Mouse (Mus musculus) thymus, postnatal 4 days (tissue): ENCODE data around the gene Pla2g6.

ENCODE experiments used
- DNase-seq: peaks from one replicate; pipeline ENCODE4 v3.0.0; 2021

The Pla2g6 gene

DNA sequence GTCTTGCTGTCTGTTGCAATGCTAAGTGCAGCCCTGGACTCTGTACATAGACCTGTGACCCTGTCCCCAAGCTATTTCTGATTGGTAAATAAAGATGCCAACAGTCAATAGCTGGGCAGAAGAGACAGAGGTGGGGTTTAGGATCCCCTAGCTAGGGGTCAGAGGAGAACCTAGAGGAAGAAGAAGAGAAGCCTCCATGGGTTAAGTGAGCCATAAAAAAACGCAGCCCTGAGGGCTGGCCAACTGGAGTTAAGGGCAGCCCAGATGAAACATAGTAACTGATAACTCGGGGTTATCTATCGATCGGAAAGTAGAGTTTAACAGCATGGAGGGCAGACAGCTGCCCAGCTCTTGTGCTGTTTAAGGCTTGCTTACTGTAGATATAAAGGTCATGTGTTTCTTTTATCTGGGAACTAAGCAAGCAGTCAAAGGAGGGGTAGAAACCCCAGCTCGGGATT lies 6.4 kb downstream of the Pla2g6 start:
- no peak for DNase-seq

DNA sequence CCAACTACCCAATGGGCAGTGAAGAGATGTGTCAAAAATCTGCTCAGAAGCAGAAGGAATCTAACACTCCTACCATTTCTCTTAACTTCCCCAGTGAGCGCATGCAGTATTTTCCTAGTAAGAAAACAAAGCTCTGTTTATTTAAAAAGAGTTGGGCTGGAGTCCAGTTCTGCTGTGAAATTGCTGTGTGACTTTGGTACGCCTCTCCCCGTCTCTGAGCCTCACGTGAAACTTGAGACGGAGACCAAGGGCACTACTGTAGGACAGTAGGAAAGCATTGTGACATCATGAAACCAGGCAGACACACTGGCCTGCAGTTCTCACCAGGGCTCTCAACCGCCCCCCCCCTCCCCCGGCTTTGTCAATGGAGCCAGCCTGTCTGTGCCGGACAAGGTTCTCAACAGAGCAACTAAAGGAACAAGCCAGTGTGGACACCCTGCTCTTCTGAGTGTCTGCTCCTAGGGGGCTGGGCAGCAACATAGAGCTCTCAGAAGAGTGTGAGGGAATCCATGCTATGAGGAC lies 14.3 kb downstream of the Pla2g6 start:
- no peak for DNase-seq

DNA sequence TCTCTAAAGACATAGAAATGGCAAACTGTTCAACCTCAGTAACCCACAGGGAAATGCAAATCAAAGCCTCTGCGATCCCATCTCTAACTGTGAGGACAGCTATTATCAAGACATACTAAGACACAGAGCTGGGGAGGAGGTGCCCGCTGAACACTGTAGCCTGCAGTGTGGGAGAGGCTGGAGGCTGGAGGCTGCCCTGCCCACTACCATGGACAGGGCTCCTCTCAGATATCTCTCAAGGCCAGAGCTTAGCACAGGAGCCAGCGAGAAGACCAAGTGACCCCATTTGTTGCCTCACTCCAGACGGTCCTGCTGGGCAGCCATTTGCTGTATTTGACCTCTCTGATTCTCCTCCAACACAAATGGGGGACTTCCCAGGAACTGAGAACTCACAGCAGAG lies 20.3 kb downstream of the Pla2g6 start:
- no peak for DNase-seq

DNA sequence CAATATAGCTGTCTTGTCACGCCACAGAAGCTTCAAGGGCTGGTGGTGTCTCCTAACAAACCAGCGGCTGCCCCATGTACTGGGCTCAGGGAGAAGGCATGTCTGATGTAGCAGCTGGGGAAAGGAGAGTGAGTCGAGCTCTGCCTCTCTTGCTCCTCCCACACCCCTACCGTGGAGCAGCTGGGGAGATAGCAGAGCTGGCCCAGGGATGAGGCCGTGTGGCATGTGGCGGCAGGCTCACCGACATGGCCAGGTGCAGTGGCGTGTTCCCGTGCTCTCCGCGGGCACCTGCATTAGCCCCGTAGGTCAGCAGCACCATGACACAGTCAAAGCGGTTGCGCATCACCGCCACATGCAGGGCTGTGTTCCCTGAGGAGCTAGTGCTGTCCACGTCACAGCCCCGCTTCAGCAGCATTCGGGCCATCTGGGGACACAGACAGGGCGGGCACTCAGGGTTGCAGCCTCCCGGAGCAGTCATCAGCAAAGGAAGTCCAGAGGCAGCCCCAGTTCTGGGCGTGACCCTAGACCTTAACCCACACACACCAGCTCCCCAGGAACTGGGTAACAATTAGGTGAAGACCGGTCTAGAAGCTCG lies 22.1 kb downstream of the Pla2g6 start:
- DNase-seq: no peak

DNA sequence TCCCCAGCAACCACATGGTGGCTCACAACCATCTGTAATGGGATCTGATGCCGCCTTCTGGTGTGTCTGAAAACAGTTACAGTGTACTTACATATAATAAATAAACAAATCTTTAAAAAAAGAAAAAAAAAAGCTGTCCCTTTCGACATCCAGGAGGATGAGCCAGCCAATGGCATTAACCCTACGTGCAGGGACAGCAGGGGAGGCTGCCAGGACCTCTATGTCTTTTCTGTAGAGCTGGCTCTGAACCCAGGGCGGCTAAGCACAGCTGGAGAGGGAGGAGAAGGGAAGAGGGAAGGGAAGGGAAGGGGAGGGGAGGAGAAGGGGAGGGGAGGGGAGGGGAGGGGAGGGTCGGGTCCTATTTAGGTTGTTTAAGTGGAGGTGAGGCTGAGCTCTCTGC lies 23.4 kb downstream of the Pla2g6 start:
- no peak for DNase-seq

DNA sequence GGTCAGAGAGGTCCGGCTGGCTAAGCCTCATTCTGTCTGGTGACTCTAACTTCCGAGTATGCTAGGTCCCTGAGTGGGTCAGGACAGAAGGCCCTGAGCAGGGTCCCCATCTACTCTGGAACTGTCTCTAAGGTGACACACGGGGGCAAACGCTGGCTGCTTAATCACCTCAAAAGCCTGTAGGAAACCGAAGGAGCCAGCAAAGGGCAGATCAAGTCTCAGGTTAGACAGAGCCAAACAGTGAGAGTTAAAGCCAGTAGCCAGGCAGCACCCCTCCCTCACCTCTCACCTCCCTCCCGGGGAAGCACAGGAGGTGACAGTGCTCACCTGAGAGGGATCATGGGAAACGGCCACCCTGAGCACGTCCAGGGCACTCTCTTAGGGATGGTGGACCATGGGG lies 24.5 kb downstream of the Pla2g6 start:
- peak; percentile 78 for DNase-seq

DNA sequence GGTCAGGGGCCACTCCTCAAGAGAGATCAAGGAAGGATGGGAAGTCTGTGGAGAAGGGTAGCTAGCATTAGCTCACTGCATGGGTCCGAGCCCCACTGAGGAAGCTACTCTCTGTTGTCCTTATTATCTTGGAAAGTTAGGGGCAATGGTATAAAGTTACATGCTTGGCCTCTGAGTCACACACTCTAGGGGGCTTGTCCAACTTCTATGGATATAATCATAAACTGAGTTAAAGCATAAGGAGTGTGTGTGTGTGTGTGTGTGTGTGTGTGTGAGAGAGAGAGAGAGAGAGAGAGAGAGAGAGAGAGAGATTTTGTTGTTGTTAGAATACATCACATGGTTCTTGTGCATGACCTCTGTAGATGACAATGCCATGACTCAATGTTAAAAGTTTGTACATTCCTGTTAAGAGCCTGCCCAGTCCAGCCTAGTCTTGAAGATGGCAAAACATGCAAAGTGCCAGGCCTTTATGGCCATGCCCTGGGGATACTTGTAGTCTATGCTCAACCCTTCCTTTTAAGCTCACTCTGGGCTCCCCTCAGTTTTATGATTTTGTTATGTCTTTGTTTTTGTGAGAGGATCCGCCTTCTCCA lies 28.5 kb downstream of the Pla2g6 start:
- DNase-seq: no peak

DNA sequence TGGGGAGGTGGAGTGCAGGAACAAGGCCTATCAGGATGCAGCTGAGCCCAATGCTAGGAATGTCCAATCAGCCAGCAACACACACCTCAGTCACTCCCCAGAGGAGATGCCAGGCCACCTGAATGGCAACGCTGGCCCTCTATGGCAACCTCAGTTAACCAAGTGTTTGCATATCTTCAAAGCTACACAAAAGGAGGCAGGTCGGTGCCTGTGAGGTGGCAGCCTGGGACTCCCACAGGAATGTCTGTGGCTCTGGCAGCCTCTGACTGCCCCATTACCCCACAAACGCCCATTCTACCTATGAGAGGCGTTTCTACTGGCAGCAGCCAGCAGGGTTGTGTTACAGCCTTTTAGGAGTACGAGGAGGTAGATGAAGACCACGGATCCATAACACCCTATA lies 29.6 kb downstream of the Pla2g6 start:
- no peak for DNase-seq

DNA sequence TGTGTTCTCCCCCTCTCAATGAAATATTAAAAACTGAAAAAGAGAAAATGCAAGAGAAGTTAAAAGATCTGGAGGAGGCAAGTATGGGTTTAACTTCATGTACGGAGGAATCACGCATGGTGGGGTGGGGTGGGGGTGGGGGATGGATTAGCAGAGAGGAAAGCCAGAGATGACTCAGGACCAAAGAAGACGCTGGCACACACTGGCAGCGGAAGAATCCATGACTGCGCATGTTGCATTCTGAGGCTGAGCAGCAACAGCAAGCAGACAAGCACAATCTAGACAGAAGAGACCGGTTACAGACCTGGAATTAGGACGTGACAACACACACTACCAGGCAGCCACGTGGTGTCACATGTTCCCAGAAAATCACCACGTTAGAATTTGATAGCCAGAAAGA lies 35.4 kb downstream of the Pla2g6 start:
- DNase-seq: no peak

DNA sequence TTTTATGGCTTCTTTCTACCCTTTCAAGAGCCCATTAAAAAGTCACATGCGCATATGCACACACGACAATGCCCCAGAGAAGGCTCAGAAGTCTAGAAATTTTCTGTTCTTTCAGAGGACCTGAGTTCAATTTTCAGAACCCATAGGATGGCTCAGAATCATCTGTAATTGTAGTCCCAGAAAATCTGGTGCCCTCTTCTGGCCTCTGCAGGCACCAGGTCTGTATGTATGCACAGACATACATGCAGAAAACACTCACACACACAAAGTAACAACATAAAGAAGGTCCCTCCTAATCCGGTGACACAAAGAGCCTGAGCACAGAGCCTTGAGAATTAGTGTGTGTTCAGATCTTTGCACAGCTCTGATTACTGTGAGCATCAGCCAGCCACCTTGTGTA lies 37.9 kb downstream of the Pla2g6 start:
- no peak for DNase-seq

DNA sequence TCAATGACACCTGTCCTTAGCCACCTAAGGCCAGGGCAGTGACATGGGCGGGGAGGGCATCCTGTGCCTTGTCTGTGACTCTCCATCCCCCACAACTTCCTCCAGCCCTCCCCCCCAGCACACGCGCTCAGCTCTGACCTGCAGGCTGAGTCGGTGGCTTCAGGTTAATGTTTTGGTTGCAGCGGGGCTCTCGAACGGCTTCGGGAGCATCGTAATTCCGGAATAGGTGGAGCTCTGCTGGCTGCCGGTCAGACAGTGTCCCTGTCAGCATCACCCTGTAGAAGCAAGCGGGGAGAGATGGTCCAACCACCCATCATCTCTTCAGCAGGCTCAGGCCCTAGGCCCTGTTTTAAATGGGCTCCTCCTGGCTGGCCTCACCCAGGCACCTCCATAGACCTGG lies 38.7 kb downstream of the Pla2g6 start:
- DNase-seq: no peak

DNA sequence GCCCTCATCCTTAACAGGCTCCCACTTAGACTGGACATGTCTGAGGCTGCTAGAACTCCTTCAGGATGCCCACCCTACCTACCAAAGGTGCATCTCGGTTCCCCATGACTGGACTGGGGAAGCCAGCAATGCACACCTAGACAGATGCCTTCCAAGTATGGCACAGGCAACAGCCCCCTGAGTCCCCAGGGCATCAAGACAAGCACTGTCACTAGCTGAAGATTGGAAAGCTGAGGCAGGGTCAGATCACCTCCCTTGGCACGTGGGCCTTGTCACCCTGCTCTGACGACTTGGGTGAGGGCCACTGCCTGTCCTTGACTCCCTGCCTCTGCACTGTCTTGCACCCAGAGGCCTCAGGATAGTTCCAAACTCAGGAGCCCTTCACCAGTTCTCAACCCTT lies 39.8 kb downstream of the Pla2g6 start:
- no peak for DNase-seq

DNA sequence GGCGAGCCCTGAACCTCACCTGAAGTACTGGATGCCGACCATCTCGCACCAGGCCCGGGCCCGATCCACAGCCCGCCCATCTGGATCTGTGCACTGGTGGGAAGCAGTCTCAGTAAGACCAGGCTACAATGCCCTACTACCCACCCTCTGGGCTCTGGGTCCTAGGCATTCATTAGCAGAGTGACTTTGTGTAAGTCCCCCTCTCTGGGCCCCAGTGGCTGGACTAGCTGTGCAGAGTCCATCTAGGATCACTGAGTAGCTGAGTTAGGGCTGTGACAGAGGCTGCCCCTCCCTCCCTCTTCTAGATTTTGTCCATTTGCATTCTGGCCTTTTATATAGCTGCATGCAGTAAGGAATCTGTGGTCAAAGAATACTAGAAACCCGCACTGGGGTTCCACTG lies 41.1 kb downstream of the Pla2g6 start:
- no peak for DNase-seq

DNA sequence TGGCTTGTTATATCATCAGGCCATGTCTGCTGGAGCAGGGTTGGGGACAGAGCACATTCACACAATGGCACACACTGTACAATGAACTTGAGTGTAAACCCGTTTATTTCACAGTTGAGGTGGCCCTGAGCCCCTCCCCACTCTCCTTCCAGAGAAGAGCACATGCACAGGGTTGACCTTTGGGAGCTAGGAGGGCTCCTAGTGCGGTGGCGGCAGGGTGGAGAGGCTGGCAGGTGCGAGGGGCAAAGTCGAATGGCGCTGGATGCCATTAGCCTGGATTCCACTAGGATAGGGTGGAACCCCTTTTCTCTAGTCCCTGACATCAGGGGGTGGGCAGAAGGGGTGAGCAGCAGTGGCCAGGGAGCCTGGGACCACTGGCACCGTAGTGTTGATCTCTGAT lies 42.0 kb downstream of the Pla2g6 start:
- no peak for DNase-seq

DNA sequence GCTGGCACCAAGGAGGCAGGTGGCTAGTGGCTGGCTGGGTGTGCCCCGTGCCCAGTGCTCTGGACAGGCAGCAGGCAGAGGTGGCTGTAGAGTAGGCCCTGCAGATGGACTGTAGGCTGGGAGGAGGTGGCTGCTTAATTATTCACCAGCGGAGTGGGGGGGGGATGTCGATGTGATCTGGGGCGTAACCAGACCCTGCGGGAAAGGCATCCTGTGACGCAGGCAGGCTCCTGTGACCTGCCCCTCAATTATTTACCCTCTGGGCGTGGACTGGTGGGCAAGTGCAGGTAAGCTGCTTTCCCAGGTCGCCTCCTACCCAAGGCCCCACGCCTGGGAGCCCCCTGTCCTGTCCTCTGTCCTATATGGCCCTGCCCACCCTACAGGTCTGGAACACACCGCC lies 42.8 kb downstream of the Pla2g6 start, which contains the start of gene Baiap2l2:
TSS of gene Baiap2l2 (minus strand) at position 139 of the 400 bp plus-strand sequence.
- DNase-seq: no peak

DNA sequence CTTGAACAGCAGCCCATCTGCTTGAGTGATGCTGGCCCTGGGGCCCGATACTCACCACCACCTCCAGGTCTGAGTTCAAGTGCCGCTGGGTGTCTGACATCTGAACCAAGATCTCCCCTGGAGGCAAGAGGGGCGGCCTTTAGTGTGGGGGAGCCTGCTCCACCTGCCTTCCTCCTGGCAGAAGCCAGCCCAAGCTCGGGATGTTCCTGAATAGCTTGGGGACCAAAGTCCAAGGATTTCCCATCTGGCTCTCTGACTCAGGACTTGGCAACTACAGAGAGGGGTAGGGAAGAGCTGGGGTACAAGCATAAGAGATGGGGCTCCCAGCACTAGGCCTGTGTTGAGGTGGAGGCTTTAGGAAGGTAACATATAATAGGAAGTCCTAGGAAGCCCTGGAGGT lies 44.8 kb downstream of the Pla2g6 start:
- DNase-seq: no peak

DNA sequence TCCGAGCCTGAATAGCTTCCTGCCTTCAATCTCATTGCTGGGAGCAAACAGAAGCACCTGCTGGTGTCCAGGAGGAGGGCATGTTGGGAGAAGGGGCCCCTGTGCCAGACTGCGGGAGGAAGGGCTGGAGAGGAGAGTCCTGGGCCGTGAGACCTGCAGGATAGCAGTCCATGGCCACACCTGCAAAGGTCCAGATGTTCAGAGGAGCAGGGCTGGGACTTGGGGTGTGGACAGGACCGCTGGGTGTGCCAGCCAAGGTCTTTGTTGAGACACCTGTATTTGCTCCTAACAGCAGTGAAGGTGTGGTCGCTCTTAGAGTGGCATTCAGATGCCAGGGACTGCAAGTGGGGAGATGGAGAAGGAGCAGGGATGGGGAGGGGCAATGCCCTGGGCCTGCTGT lies 45.8 kb downstream of the Pla2g6 start:
- no peak for DNase-seq

DNA sequence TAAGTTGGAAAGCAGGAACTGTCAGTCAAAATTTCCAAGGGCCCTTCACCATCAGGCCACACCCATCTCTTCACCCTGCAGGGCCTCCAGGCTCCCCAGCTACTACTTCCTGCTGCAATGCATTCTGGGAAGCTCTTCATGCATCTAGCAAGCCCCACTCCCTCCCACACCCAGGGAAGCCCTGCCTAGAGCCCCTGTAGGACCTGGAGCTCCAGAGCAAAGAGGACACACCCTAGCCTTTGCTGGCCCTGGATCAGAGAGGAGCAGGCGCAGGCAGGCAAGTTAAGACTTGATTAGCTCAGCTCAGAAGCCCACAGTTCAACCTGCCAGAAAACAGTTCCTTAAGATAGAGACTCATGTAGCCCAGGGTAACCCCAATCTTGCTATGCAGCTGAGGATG lies 46.8 kb downstream of the Pla2g6 start:
- DNase-seq: peak; percentile 78

DNA sequence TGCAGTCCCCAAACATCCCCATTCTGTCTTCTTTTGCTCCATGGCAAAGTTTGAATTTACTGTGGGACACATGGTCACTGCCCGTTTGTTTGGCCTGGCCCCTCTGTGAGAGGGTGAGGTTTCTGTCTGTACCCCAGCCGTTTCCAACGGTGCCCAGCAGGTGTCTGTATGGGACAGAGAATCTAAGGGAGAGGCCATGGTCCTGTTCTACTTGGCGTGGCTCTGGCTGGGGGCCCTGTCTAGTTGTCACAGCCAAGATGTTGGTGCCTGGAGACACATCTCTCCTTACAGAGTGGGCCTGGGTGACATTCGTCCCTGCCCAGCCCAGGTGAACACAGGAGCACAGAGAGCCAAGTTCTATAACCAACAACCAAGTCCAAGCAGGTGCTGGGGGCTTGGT lies 47.3 kb downstream of the Pla2g6 start:
- DNase-seq: peak; percentile 68

DNA sequence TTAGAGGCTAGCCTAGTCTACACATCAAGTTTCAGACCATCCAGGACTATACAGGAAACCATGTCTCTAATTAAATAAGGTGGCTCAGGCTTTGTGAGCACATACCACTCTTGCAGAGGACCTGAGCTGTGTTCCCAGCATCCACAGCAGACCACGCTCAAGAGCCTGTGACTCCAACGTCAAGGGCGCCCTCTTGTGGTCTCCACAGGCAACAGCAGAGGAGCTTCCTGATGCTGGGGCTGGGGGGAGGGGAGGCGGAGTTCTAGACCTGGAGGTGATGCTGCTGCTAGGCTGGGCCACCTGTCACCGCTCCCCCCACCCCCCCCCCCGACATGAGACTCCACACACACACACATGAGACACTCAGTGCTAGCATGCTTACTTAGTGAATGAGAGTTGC lies 48.0 kb downstream of the Pla2g6 start:
- peak; percentile 80 for DNase-seq

DNA sequence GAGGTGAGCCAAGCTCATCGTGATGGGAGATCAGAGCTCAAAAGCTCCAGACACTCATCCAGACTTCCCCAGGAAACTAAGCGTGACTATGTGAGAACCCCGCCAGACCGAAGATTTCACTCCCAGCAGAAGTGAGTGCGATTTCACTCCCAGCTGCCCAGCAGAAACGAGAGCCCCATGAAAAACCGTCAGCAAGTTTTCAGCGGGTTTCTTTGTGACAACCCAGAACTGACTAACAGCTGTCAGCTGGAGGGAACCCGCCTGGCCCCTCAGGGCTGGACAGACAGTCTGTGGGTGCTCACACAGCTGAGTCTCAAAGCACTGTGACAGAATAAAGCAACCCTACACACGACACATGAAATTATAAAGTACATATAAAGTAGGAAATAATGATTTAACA lies 50.5 kb downstream of the Pla2g6 start:
- DNase-seq: peak; percentile 13

DNA sequence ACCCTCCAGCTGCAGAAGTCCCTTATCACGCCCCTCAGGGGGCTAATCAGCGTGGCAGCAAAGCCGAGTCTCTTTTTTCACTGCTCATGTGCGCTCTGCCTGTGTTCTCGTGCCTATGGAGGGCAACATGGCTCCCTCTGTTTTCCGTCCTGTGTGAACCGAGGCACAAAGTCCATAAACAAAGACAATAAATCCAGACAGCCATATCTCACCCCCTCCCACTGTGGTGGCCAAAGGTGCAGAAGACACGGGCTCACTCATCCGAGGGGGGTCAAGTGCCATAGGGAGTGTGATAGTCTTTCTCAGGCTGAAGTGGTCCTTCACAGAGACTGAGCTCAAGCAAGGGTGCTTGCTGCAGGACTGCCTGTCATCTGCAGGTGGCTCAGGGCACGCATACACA lies 55.2 kb downstream of the Pla2g6 start:
- peak; percentile 4 for DNase-seq

DNA sequence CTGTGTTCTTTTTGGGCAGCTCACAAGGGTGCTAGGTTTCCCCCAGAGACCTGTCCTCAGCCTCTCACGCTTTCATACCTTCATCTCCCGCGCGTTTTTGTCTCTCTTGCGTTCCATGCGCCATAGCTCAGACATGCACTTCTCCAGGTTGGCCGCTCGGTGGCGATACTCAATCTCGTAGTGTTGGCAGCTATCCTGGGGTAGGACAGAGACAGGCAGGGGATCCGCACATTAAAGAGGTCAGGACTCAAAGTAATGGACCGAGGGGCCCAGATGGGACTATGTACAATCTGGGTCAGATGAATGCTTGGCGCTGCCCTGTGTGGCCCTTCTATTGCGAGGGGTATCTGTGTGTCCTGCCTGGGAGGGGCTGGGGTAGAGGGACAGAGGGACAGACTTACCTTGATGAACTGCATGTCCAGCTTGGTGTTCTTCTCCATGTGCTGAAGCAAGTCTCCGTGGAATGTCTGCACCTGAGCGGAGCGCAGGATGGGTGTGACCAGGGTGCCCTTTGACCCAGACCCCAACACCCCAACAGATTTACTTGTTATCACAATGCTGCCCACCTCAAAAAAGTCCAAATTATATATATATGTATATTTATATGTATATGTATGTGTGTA lies 57.0 kb downstream of the Pla2g6 start:
- peak; percentile 90 for DNase-seq

DNA sequence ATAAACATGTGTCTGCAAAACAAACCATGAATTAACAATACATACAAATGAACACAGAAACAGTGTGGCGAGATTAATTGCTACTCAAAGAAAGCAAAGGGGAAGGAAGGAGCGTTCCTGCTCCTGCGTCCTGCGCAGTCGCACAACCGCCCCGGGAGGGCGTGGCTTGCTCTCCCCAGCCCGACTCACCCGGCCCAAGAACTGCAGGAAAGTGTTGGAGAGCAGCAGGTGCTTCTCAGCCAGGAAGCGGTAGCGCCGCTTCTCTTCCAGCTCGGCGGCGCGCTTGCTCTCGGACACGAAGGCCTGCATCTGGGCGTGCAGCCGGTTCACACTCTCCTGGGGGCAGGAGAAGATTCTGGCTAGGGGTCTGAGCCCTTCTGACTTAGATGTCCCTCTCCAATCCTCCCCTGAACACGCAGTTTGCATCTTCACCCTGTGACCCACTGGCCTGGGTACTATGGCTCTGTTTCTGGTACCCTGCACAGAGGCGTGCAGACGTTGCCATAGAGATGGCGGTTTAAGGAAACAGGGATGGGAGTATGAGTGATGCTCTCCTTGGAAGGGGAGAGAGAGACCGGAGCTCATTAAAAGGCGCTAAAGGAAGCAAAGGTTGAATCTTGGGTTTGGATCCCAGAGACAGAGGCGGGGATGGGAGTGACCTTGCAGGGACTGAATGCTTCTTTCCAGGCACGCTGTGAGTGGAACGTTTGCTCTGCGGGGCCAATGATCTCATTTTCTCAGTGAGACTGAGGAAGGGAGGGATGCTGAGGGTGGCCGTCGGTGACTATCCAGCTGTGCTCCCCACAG lies 57.7 kb downstream of the Pla2g6 start:
- peak; percentile 93 for DNase-seq
